Mouse (Mus musculus): Measurements from ENCODE around the gene Rbx1.

Rbx1 gene

GRCm38 (mm10) chr15:81483691-81484090, 17.6 kb downstream of the Rbx1 start:
- DNase-seq (ENCODE audit: low spot score in 2 of 2) = no peak

- no peak for DNase-seq (ENCODE audit: low spot score in 2 of 2)
These were observed 19.4 kb downstream of the Rbx1 start for GRCm38 (mm10) chr15:81485483-81485882.

DNA sequence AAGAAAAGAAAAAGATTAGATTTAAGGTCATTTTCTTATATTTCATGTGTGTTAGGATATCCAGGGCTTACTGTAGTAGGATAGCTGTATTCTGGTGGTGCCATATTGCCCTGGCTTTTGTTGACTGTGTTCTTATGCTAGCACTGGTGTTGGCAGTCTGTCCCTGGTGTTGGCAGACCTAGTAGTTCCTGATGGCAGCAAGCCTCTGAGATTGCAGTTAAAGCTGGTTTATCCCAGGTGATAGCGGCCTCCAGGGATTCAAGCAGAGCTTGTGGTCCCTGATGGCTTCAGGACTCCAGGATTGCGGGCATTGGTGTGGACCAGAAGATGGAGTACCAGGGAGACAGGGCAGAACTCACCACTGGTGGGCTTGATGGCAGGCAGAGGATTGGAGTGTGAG, 37.4 kb downstream of the Rbx1 start:
- no peak for DNase-seq (ENCODE audit: low spot score in 2 of 2)

GRCm38 (mm10) chr15:81503995-81504394, 37.9 kb downstream of the Rbx1 start:
- no peak for DNase-seq (ENCODE audit: low spot score in 2 of 2)

- DNase-seq (ENCODE audit: low spot score in 2 of 2) = no peak
These were observed 41.1 kb downstream of the Rbx1 start for GRCm38 (mm10) chr15:81507201-81507600.

GRCm38 (mm10) chr15:81510621-81511020, 44.5 kb downstream of the Rbx1 start:
- no peak for DNase-seq (ENCODE audit: low spot score in 2 of 2)

GRCm38 (mm10) chr15:81511601-81512261, 45.6 kb downstream of the Rbx1 start:
- no peak for DNase-seq (ENCODE audit: low spot score in 2 of 2)

DNA sequence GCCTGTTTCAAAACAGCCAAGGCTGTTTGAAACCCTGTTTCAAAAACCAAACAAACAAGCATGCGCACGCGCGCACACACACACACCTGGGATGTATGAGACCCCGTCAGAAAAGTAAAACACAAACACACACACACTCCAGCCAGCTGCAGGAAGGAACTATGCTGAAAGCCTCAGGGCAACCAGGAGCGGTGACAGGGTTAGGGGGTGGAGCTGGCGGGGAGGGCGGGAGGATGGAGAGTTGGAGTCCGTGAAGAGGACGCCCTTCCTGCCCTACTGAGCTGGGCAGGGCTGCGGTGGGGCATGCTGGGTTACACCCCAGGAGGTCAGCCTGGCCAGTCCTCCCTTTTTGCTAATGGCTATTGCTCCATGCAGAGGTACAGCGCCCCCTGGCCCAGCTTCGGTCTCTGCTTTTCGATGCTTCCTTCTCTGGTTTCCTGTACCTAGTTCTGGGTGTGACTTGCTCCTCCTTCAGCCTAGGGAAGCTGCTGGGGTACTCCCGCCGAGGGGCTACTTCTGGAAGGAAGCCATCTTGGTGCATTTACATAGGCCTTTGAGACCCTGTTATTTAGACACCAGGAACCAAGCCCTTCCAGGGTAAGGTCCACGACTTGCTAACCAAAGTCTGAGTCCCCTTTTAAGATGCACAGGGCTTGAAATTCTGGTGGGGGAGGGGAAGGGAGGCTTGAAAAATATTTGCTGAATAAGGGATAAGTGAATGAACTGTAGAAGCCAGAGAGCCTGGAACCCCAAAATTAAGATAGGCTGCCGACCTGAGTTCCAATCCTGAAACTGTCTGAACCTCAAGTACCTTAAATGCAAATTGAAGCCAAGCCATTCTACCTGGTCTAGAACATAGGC, 48.2 kb downstream of the Rbx1 start:
- peak; percentile 66 to 72 for DNase-seq (ENCODE audit: low spot score in 2 of 2)

DNA sequence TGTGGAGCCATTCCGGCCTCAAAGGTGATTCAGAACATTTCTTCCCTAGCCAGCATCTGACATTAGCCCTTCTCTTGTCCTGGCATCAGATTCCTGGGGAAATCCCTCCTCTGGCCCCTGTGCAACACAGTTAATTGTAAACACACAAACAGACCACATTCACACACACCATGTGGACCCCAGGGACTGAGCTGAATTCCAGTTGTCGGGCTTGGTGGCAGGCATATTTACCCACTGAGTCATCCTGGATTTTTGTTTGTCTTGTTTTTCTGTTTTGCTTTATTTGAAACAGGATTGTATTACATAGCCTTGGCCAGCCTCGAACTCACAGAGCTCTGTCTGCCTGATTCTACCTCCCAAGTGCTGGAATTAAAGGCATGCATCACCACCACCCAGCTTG, 49.1 kb downstream of the Rbx1 start:
- no peak for DNase-seq (ENCODE audit: low spot score in 2 of 2)

DNA sequence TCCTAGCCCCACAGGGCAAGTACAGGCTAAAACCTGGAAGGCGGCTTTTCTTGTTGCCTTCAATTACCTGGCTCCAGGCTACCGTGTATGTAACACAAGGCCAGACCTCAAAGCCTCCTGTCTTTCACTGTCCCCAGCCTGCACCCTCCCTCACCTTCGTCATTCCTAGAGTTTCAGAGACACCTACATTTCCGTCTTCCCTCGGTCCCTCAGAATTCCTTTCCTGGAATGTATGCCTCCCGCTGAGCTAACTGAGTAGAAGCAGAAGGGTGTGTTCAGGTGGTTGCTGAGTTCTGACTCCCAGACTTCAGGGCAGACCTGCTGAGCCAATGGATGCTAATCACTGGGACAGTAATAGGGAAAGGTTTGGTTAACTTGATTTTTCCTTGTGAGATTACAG, 51.9 kb downstream of the Rbx1 start:
- no peak for DNase-seq (ENCODE audit: low spot score in 2 of 2)

- DNase-seq (ENCODE audit: low spot score in 2 of 2) = no peak
These were observed 52.7 kb downstream of the Rbx1 start for GRCm38 (mm10) chr15:81518761-81519160.

- peak; percentile 41 to 53 for DNase-seq (ENCODE audit: low spot score in 2 of 2)
These were observed 56.1 kb downstream of the Rbx1 start for GRCm38 (mm10) chr15:81522036-81522751.

GRCm38 (mm10) chr15:81522761-81523168, 56.7 kb downstream of the Rbx1 start:
- DNase-seq (ENCODE audit: low spot score in 2 of 2) = no peak

DNA sequence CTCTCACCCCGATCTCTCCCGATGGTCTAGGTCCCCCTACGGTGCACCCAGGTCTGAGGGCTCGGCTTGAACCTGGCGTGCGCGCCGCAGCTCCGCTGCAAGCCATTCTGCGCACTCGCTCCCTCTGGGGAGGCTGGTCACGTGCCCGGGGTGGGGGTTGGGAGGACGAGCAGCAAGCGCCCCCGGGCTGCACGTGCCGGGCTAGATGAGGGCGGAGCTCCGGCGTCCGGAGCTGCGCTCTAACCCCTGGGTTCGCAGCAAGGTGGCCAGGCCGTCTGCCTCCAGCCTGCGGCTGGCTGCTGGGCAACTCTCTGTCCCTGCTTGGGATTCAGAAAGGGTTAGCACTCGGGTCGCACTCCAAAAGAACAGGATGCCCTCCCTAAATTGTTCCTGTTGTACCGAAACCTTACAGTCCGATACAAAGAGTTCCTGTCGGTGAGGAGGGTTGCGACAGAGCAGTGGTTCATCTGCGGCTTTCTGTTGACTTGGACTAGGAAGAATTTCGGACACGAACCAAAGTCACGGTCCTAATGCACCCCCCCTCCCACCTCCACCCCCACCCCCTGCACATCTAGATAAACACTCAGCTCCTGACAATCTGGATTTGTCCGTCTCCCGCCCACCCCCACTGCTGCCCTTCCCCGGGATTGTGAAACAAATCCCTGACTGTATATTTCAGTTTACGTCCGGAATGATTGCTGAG, 57.2 kb downstream of the Rbx1 start:
- DNase-seq (ENCODE audit: low spot score in 2 of 2) = peak; percentile 95 to 96

GRCm38 (mm10) chr15:81523901-81524300, 57.8 kb downstream of the Rbx1 start:
- no peak for DNase-seq (ENCODE audit: low spot score in 2 of 2)

Data from right cerebral cortex, postnatal 10 days (tissue).